Mouse (Mus musculus) neural tube, embryonic 11.5 days (tissue): ENCODE data around the gene Gm49336. TPM values are rescaled to one million over a fixed set of nuclear protein-coding genes. Genes with fewer than 3 reads are reported as not detected.

Experiments used
- ATAC-seq: fragments of 200-750 bp; cut with Nextera tagmentation; 2 replicates; pipeline ENCODE4 v1.8.0; 2017; ENCODE audit warnings: moderate number of reproducible peaks, mild to moderate bottlenecking, moderate TSS enrichment, moderate library complexity; ENCODE audit not compliant: insufficient read depth, low FRiP score, low TSS enrichment
- DNase-seq: peaks from one replicate; pipeline ENCODE4 v3.0.0-alpha.2; 2015; ENCODE audit warnings: low spot score
- H3K27ac ChIP-seq: fragments of 300-500 bp; sonication (generic); 2 replicates; pipeline ENCODE4 v1.5.1; 2014; ENCODE audit warnings: low read depth, mild to moderate bottlenecking, low read length
- H3K27me3 ChIP-seq: fragments of 300-500 bp; sonication (generic); 2 replicates; pipeline ENCODE4 v1.6.1; 2014; ENCODE audit warnings: mild to moderate bottlenecking, low read length, mixed read lengths; ENCODE audit not compliant: control insufficient read depth, insufficient read depth
- H3K36me3 ChIP-seq: fragments of 300-500 bp; sonication (generic); 2 replicates; pipeline ENCODE4 v1.6.1; 2014; ENCODE audit warnings: mild to moderate bottlenecking, low read length, moderate library complexity, mixed read lengths; ENCODE audit not compliant: control insufficient read depth, insufficient read depth
- H3K4me1 ChIP-seq: fragments of 300-500 bp; sonication (generic); 2 replicates; pipeline ENCODE4 v1.6.1; 2014; ENCODE audit warnings: low read length, mixed read lengths; ENCODE audit not compliant: control insufficient read depth, insufficient read depth
- H3K4me2 ChIP-seq: fragments of 300-500 bp; sonication (generic); 2 replicates; pipeline ENCODE4 v1.6.1; 2014; ENCODE audit warnings: low read depth, mild to moderate bottlenecking, moderate library complexity
- H3K4me3 ChIP-seq: fragments of 300-500 bp; sonication (generic); 2 replicates; pipeline ENCODE4 v1.5.1; 2014; ENCODE audit warnings: low read depth, low read length
- H3K9ac ChIP-seq: fragments of 300-500 bp; sonication (generic); 2 replicates; pipeline ENCODE4 v1.6.1; 2014; ENCODE audit warnings: mild to moderate bottlenecking, low read length
- H3K9me3 ChIP-seq: fragments of 300-500 bp; sonication (generic); 2 replicates; pipeline ENCODE4 v1.6.1; 2016; ENCODE audit warnings: low read length; ENCODE audit not compliant: control insufficient read depth
- WGBS: fragments of 180-500 bp; shearing (Covaris S2); extraction: QIAGEN DNeasy Blood & Tissue Kit; methylation state at CpG from one replicate; pipeline ENCODE4 v1.1.7; 2014; 5-methylcytosine and 5-hydroxymethylcytosine counted together
- polyA plus RNA-seq: library from polyadenylated mRNA; unstranded; fragments of >200 nt; fragmentation: Nextera tagmentation; extraction: Ambion mirVana; gene quantifications from 2 replicates; pipeline ENCODE4 v1.2.1, GENCODE M21; 2014

Gene Gm49336
- polyA plus RNA-seq, 1 experiment from 2014 or later = 84.8 TPM

DNA sequence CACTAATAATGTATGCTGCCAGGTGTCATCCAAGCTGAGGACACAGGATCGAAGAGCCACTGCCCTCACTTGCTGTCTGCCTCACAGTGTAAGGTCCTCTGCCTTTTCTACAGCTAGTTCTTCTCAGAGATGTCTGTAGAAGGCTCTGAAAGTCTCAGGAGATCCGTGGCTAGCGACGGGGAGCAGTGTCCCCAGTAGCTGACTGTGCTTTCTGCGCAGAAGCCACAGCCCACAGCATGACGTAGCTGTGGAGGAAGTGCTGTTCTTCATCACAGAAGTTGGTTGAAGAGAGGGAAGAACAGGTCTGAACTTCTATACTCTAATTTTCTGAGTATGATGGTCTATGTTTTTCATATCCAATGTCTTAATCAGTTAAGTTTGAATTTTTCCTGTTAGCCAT is 18.0 kb upstream of the Gm49336 start:
- Histone ChIP-seq H3K9ac (no peak overlapping the region), H3K27me3 (no peaks in the 10 kb centered on the region), H3K4me2 (no peak overlapping the region), H3K9me3 (no peaks in the 10 kb centered on the region), H3K4me3 (no peak overlapping the region), H3K36me3 (no peaks in the 10 kb centered on the region), H3K27ac (no peak overlapping the region), H3K4me1 (peaks cover 2% of the 10 kb centered on the region; the same call in 1 of the 2 replicates)
- 89% methylated on average over 6 of the region's 6 CpGs for WGBS
- no peak for DNase-seq
- no peak for ATAC-seq

DNA sequence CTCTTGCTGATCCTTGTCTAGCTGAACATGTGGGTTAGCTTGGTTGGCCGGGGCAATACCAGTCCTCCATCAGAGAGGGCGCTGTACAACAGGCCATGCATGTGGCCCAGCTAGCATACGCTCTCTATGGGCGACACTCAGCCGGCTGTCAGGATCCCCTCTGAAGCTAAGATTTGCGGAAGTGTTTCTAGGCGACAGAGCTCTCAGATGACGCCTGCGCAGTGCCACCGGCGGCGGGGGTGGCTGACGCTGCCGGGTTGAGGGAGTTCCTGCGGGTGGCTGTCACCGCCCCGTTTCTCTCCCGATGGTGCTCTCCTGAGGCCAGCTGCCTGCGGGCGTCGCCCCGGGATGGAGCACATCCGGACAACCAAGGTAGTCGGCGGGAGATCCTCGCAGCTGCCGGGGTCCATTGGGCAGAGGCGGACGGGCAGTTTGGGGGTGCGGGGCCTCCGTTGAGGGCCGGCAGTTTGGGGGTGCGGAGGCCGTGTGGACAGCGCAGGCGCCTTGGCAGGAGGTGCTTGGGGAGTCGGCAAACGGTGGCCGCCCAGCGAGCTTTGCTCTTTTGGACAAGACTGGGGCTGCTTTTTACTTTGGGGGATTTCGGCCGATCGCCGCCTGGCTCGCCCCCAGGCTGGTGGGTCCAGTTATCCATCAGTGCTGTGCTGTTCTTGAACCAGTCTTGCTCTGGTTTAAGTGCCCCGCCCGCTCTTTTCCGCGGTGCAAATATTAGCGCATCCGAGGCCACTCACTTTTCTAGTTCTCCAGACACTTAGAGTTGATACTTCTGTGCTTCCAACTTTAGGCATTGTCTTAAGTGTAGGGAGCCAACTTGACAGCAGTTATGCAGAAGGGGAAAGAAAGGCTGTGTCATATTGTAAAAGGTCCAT is 13.9 kb upstream of the Gm49336 start, which contains the start of gene Mtmr6:
TSS of gene Mtmr6 (plus strand) at position 239 of the 887 bp plus-strand sequence.
- H3K9me3 ChIP-seq = no peaks in the 10 kb centered on the region
- H3K27ac ChIP-seq = peak within 1 kb of the TSS; percentile 39; the same call in 1 of the 2 replicates
- DNase-seq (peak; percentile 97), ATAC-seq (peak; percentile 93)
- peak within 1 kb of the TSS; percentile 56 for H3K4me2 ChIP-seq
- peak within 1 kb of the TSS; percentile 68 for H3K4me3 ChIP-seq
- under 1% methylated on average over 51 of the region's 51 CpGs for WGBS
- H3K4me1 ChIP-seq = no peaks in the 10 kb centered on the region; the same call in 1 of the 2 replicates
- peak within 1 kb of the TSS; percentile 70 for H3K9ac ChIP-seq
- no peaks in the 10 kb centered on the region for H3K27me3 ChIP-seq
- no peaks in the 10 kb centered on the region for H3K36me3 ChIP-seq

DNA sequence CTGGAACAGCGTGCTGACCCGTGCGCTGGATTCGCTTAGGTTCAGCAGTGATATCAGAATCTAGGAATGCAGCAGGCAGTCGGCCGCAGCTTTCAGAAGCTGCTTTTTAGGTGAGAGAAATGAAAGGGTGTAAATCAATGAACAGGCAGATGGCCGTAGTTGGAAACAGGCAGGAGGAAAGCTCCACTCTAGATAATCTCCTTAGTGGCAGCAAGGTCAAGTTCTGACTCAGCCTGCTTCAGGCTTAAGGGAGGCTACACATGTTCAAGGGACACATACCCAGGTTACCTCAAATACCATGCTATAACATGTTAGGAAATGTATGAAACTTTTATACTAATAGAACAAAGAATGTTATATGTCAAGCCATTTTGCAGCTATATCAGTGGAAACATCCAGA is 11.0 kb upstream of the Gm49336 start:
- H3K36me3 ChIP-seq = no peaks in the 10 kb centered on the region
- H3K4me2 ChIP-seq = no peak overlapping the region
- DNase-seq (no peak), ATAC-seq (no peak)
- 80% methylated on average over 7 of the region's 7 CpGs for WGBS
- no peaks in the 10 kb centered on the region for H3K27me3 ChIP-seq
- H3K4me1 ChIP-seq = no peaks in the 10 kb centered on the region; the same call in 1 of the 2 replicates
- H3K4me3 ChIP-seq = no peak overlapping the region
- H3K9me3 ChIP-seq = no peaks in the 10 kb centered on the region
- H3K9ac ChIP-seq = no peak overlapping the region
- H3K27ac ChIP-seq = no peak overlapping the region

DNA sequence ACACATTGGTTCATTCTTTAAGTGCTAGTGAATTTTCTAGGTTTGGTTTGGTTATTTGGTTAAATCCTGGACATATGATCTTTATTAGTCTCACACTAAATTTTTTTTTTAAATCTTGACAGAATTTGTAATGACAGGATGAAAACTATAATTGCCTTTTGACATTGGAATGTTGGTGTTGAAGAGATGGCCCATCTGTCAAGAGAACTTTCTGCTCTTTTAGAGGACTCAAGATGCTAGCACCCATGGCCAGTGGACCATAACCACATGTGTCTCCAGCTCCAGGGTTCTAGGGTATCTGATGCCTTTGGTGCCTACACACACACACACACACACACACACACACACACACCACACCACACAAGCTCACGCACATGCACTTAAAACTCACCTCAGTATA is 6.5 kb upstream of the Gm49336 start:
- no peaks in the 10 kb centered on the region for H3K36me3 ChIP-seq
- H3K4me3 ChIP-seq = no peak overlapping the region
- no peak for ATAC-seq
- DNase-seq = no peak
- no peak overlapping the region for H3K9ac ChIP-seq
- WGBS = 91% methylated on average over 1 of the region's 1 CpGs
- H3K9me3 ChIP-seq = no peaks in the 10 kb centered on the region
- H3K27ac ChIP-seq = no peak overlapping the region
- no peaks in the 10 kb centered on the region for H3K4me1 ChIP-seq
- H3K4me2 ChIP-seq = no peak overlapping the region
- no peaks in the 10 kb centered on the region for H3K27me3 ChIP-seq

DNA sequence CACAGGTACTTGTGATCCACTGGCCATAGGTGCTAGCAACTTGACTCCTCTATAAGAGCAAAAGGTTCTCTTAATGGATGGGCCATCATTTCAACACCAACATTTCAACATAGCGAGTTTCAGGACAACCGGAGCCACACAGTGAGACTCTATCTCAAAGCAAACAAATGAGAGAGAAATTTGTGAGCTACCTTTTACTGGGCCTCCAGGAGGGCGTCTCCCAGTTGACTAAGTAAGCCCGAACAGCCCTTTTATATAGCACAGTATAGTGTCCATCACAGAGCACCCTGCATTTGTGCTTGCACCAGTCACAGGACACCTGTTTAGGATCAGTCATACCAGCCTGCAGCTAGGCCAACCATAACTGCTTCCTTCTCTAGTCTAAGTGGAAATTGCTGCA is 5.8 kb upstream of the Gm49336 start:
- H3K4me1 ChIP-seq = peaks cover 2% of the 10 kb centered on the region; the same call in 1 of the 2 replicates
- H3K9me3 ChIP-seq = no peaks in the 10 kb centered on the region
- no peak overlapping the region for H3K27ac ChIP-seq
- H3K4me2 ChIP-seq = no peak overlapping the region
- ATAC-seq (no peak), DNase-seq (no peak)
- WGBS = 78% methylated on average over 4 of the region's 4 CpGs
- H3K36me3 ChIP-seq = no peaks in the 10 kb centered on the region
- no peaks in the 10 kb centered on the region for H3K27me3 ChIP-seq
- no peak overlapping the region for H3K4me3 ChIP-seq
- H3K9ac ChIP-seq = no peak overlapping the region

DNA sequence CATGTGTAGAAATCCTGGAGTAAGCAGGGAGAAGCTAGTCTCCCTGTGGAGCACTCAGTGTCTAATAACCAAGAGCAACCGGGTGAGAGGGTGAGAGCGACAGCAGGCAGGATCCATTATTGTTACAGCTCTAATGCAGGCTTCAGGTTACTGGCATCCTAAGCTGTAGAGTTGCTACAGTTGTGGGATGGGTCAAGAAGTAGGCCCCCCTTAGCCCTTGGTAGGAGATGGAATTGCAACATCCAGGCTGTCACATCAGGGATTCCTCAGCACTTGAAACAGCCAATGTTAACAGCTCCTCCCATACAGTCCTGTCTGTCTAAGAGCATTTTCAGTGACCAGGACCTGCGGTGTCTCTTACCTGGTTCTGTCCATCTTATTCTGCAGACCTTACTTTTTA is 5.0 kb upstream of the Gm49336 start:
- Histone ChIP-seq H3K4me1 (peaks cover 4% of the 10 kb centered on the region; the same call in 1 of the 2 replicates), H3K9ac (no peak overlapping the region), H3K4me2 (no peak overlapping the region), H3K27me3 (no peaks in the 10 kb centered on the region), H3K36me3 (no peaks in the 10 kb centered on the region), H3K27ac (no peak overlapping the region), H3K9me3 (no peaks in the 10 kb centered on the region), H3K4me3 (no peak overlapping the region)
- no peak for ATAC-seq
- WGBS = 25% methylated on average over 3 of the region's 3 CpGs
- DNase-seq = no peak

DNA sequence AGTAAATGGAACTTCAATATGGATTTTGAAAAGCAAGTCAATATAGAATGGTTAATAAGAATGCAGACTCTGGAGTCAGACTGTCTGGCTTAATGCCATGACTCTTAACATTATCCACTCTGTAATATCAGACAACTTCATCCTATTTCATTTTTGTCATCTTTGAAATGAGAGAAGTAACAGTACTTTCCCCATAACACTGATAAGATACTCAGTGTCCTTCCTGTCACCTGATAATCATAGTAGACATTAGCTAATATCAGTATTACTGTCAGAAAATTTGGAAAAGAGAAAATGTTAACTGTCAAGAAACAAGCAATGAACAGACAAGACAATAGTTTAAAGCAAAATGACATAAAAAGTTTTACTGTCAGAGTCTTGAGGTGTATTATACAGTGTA is 3.5 kb upstream of the Gm49336 start:
- Histone ChIP-seq H3K27me3 (no peaks in the 10 kb centered on the region), H3K9me3 (no peaks in the 10 kb centered on the region), H3K9ac (no peak overlapping the region), H3K4me3 (no peak overlapping the region), H3K27ac (no peak overlapping the region), H3K4me1 (peaks cover 8% of the 10 kb centered on the region; the same call in 1 of the 2 replicates), H3K36me3 (no peaks in the 10 kb centered on the region), H3K4me2 (no peak overlapping the region)
- ATAC-seq (no peak), DNase-seq (no peak)

DNA sequence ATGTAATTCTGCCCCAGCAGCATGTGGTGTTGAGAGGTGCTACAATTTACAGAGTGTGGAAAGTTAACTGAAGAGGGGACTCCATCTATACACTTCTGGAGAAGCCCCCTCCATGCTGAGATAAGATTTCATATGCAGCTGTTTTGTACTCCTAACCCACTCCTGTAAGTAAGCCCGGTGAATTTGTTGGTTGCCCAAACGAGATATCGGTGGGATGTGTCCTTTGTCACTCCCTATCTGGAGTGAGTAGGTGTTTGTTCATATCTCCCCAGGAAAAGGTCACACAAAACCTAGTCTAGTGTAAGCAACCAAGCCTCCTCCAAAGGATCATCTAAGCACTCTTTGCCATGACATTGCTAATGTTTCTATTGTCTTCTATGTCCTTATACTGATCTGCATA is 2.2 kb upstream of the Gm49336 start:
- no peaks in the 10 kb centered on the region for H3K9me3 ChIP-seq
- no peak overlapping the region for H3K27ac ChIP-seq
- no peak overlapping the region for H3K4me3 ChIP-seq
- H3K4me2 ChIP-seq = no peak overlapping the region
- 92% methylated on average over 3 of the region's 3 CpGs for WGBS
- H3K27me3 ChIP-seq = no peaks in the 10 kb centered on the region
- ATAC-seq (no peak), DNase-seq (no peak)
- H3K4me1 ChIP-seq = peaks cover 11% of the 10 kb centered on the region
- no peaks in the 10 kb centered on the region for H3K36me3 ChIP-seq
- no peak overlapping the region for H3K9ac ChIP-seq
